Mouse (Mus musculus): ENCODE data around the gene Snx9.

DNA sequence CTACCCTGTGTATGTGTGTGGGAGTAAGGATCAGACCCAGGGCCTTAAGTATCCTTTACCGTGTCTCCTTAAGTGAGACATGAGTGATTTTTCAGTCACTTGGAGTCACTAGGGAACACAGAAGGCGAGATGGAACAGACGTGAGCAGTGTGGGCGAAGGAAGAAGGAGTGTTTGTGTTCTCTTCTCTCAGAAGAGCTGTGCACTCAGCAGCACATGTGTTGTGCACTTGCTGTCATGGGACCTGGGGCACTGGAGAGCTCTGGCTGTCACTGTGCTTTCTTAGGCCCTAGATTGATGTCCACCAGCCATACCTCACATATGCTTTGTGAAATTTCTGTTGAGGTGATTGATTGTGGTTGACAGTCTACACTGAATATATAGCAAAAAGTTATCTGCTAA lies 37.7 kb downstream of the Snx9 start:
- no peak for TF ChIP-seq CTCF (IDR thresholded peaks at IDR 0.05; ENCODE audit: borderline replicate concordance, extremely low read depth, insufficient read depth, insufficient read length)
- no peak for TF ChIP-seq POLR2A (IDR thresholded peaks at IDR 0.05; ENCODE audit: borderline replicate concordance, extremely low read depth, insufficient read depth, insufficient read length, poor library complexity, severe bottlenecking)

Measured in brain, embryonic 14.5 days (tissue).